Mouse (Mus musculus): ENCODE measurements around the gene Prep. TPM values are rescaled to one million over a fixed set of nuclear protein-coding genes. Genes with fewer than 3 reads are reported as not detected.
"Not testable (repeated sequence)": the region's sequence is repeated elsewhere in the genome, so short reads cannot be mapped to it uniquely, and the experiment has no call there.

Prep gene
- total RNA-seq, 2 experiments from 2014 or later = 12.3 to 12.5 TPM

DNA sequence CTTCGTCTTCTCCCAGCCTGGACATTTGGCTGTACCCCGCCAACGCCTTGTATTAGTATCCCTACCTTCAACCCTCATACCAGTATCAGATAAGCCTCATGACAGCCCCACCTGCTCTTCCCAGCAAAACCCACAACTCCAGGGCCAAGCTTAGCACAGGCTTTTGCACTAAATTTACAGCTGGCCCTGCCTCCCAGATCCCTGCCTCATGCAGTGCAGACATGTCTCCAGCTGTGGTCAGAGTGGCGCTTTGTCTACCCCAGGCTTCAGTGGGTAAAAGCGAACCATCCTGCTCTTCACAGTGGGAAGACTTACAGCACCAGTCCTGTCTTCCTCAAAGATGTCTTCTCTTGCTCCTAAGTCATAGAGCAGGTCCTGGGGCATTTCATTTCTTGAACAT, 49.8 kb downstream of the Prep start:
- DNase-seq = no peak

- DNase-seq = peak; percentile 46 to 69
Measured at GRCm38 (mm10) chr10:45118389-45118788, 51.4 kb downstream of the Prep start.

DNA sequence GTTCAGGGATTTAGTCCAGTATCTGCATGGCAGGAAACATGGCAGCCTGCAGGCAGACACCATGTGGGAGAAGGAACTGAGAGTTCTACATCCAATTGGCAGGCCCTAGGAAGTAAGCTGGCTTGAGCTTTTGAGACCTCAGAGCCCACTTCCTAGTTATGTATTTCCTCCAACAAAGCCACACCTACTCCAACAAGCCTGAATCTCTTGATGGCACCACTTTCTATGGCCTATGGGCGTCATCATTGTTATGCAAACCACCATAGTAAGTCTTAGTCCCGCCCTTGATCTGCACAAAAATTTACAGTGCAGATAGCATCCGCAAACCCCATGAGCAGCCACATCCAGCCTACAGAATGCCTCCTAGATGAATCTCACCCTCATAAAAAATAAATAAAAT, 54.6 kb downstream of the Prep start:
- DNase-seq = no peak

- DNase-seq = peak; percentile 50 to 57
Measured at GRCm38 (mm10) chr10:45122476-45122875, 55.5 kb downstream of the Prep start.

GRCm38 (mm10) chr10:45123011-45123410, 56.0 kb downstream of the Prep start:
- peak; percentile 49 to 62 for DNase-seq

GRCm38 (mm10) chr10:45129105-45129504, 62.1 kb downstream of the Prep start:
- peak; percentile 22 to 48 for DNase-seq

DNA sequence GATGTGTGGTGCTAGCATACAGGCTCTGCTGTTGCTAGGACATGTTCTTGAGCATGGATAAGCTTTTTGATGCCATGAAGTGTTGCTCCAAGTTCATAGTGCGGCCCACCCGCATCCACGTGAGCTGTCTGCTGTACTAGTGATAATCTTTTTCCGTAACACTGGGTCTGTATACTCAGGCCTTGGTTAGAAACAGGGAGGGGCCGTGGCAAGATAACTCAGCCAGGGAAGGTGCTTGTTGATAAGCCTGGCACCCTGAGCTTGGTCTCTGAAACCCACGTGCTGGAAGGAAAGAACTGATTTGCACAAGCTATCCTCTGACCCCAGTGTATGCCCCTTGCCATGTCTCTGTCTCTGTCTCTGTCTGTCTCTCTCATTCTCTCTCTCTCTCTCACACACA, 63.0 kb downstream of the Prep start:
- peak; percentile 36 to 56 for DNase-seq

DNA sequence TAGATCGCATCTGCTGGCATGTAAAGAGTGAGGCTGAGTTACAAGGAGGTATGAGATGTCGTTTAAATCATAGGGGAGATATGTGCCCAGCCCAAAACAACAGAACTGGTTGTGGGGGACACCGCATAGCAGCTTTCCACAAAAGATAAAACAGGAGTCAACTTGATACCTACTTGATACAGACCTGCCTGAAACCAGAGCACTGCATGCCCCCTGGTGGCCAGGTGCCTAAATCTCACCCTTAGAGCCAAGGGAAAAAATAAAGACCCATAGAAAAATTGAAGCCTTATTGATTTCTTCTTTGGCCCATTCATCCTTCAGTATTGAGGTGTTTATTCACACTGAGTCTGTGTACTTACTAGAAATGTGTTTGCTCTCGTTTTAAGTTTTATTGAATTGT, 65.4 kb downstream of the Prep start:
- peak in 1 of 2 experiments; percentile 61 for DNase-seq

GRCm38 (mm10) chr10:45136806-45137205, 69.8 kb downstream of the Prep start:
- peak; percentile 33 to 38 for DNase-seq

GRCm38 (mm10) chr10:45139910-45140309, 72.9 kb downstream of the Prep start:
- no peak for DNase-seq

- DNase-seq = no peak
Measured at GRCm38 (mm10) chr10:45140474-45141212, 73.6 kb downstream of the Prep start.

- DNase-seq = no peak
Measured at GRCm38 (mm10) chr10:45142359-45142758, 75.4 kb downstream of the Prep start.

GRCm38 (mm10) chr10:45144038-45144817, 77.2 kb downstream of the Prep start:
- no peak for DNase-seq

GRCm38 (mm10) chr10:45146821-45147220, 79.8 kb downstream of the Prep start:
- no peak for DNase-seq

DNA sequence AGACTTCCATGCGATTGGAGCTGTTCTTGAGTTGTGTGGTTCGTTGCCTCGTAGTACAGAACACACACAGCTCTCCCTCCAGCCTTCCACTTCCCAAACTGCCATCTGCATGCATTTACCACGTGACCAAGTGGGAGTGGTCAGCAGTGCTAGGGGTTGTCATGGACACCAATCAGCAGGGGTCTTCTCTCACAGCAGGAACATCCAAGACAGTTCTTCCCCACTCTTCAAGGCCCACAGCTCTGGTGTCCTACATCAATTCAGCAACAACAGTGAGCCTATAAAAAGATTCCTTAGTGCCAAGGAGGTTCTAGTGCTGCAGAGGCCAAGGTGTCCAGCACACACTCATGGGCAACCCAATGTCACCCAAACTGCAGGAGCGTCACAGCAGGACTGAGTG, 84.1 kb downstream of the Prep start:
- DNase-seq = no peak

DNA sequence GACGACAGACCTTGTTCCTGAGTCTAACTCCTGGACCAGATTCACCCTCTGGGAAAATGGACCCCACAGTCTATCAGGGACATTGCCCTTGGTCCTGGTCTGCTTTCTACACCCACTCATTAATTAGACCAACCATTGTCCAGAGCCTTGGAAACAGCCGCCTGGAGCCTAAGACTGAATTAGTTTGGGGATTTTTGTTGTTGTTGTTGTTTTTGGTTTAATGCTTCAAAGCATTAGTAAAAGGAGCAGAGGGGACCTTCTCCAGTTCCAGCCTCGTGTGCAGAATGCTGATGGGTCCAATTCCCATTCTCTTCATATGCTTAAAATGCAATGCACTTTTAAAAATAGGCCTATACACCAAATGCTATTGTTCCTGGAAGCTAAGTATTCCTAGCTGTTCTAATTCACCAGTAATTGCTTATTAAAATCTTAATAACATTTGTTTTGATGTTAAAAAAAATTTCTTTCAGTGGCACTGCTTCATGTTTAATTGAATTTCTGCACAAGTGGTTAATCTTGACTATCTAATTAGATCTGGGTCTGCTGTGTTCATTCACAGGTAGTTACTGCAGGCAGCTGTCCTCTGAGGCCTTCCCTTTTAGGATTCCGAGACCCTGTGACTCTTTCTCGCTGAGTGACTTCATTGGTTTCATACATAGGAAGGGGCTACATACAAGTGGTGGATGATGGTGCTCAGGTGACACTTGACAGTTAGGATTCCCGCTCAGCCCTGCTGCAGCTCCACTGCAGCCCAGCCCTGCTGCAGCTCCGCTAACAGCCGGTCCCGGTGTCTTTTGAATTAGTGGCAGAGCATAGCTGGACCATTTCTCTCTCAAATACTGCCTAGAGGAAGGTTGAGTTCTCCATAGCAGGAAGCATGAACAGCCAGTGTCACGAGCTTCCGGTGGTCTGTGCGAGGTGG, 85.0 kb downstream of the Prep start:
- no peak for DNase-seq

DNA sequence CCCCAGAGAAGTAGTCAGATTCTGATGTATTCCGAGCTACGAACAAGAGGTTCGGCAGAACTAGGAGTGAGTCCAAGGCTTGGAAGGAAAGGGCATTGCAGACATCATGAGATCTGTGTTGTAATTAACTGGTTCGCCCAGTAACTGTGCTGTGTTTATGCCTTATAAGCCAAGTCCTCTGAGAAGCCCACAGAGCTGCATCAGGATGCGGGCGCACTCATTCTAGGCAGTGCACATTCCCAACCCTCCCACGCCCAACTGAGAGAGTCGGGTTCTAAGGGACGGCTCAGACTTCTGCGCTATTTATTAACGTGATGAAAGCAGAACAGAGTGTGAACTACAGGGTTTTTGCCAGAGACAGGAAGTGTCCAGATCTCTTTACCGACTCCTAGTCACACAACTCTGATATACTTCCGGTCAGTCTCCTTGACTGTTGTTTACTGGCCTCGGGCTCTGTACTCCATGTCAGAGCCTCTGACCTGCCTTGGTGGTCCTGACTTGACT, 87.6 kb downstream of the Prep start:
- peak in 1 of 2 experiments; percentile 13 for DNase-seq

GRCm38 (mm10) chr10:45165851-45166250, 98.8 kb downstream of the Prep start:
- no peak for DNase-seq

DNA sequence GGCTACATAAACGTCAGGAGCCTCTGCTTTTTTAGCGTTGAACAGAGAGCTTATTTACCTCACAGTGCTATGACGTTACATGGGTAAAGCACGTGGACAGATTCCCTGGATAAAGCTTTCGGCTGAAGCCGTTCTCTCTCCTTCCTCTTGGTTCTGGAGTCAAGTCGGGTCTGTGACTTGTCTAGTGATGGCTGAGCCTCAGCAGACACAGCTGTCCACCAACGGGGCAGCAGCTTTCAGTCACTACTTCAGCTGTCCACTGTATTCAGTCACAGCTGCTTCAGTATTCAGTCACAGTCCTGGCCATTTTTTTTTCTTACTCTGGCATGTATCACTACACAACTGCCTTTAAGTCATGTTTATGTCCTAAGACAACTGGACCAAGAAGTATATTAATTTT, 106.9 kb downstream of the Prep start:
- DNase-seq = no peak

DNA sequence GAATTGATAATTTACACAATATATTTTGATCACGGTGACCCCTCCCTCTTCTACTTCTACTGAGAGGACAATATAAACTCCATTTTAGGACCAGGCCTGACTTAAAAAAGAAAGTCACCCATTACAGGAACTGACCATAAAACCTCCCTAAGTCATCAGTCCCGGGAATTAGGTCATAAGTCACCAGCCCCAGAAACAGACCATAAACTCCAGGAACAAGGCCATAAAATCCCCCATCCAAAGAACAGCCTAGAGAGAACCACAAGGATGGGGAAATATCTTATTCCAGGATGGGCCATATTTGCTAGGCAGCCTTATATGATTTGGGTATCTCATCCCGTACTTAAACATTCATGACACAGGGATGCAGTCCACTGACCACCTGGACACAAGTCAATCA, 107.3 kb downstream of the Prep start:
- DNase-seq = no peak

GRCm38 (mm10) chr10:45177798-45178197, 110.8 kb downstream of the Prep start, which contains the start of gene Popdc3:
Gene Popdc3, plus strand, starts transcription at chr10:45178098.
- DNase-seq = not testable (repeated sequence)

GRCm38 (mm10) chr10:45180677-45181326, 113.8 kb downstream of the Prep start:
- DNase-seq = peak in 1 of 2 experiments; percentile 9
